Mouse (Mus musculus): Measurements from ENCODE around the gene Prr12.

Gene Prr12

GRCm38 (mm10) chr7:45004546-45004945, 48.1 kb downstream of the Prr12 start:
- no peak for ATAC-seq (ENCODE audit: insufficient number of reproducible peaks, low FRiP score, low TSS enrichment)

- no peak for ATAC-seq (ENCODE audit: insufficient number of reproducible peaks, low FRiP score, low TSS enrichment)
Observed at GRCm38 (mm10) chr7:45002440-45002839, 50.2 kb downstream of the Prr12 start.

GRCm38 (mm10) chr7:45000539-45001114, 52.1 kb downstream of the Prr12 start:
- no peak for ATAC-seq (ENCODE audit: insufficient number of reproducible peaks, low FRiP score, low TSS enrichment)

GRCm38 (mm10) chr7:44999753-45000152, 52.9 kb downstream of the Prr12 start:
- ATAC-seq (ENCODE audit: insufficient number of reproducible peaks, low FRiP score, low TSS enrichment) = no peak

GRCm38 (mm10) chr7:44998501-44998955, 54.2 kb downstream of the Prr12 start, which contains the start of gene Bcl2l12:
Bcl2l12 (minus strand) TSS chr7:44998712.
- no peak for ATAC-seq (ENCODE audit: insufficient number of reproducible peaks, low FRiP score, low TSS enrichment)

- ATAC-seq (ENCODE audit: insufficient number of reproducible peaks, low FRiP score, low TSS enrichment) = no peak
Observed at GRCm38 (mm10) chr7:44997940-44998428, 54.7 kb downstream of the Prr12 start.

- ATAC-seq (ENCODE audit: insufficient number of reproducible peaks, low FRiP score, low TSS enrichment) = peak; percentile 78
Observed at GRCm38 (mm10) chr7:44997231-44997939, 55.3 kb downstream of the Prr12 start, which contains the start of gene Irf3. Irf3 (plus strand) TSS chr7:44997648.

- no peak for ATAC-seq (ENCODE audit: insufficient number of reproducible peaks, low FRiP score, low TSS enrichment)
Observed at GRCm38 (mm10) chr7:44996672-44997071, 56.0 kb downstream of the Prr12 start.

GRCm38 (mm10) chr7:44986879-44987718, 65.6 kb downstream of the Prr12 start:
- ATAC-seq (ENCODE audit: insufficient number of reproducible peaks, low FRiP score, low TSS enrichment) = no peak

- ATAC-seq (ENCODE audit: insufficient number of reproducible peaks, low FRiP score, low TSS enrichment) = peak; percentile 94
Observed at GRCm38 (mm10) chr7:44986192-44986878, 66.3 kb downstream of the Prr12 start, which contains the start of gene Prmt1. Prmt1 (minus strand) TSS chr7:44986568.

GRCm38 (mm10) chr7:44985595-44986191, 67.0 kb downstream of the Prr12 start:
- no peak for ATAC-seq (ENCODE audit: insufficient number of reproducible peaks, low FRiP score, low TSS enrichment)

GRCm38 (mm10) chr7:44984833-44985164, 67.9 kb downstream of the Prr12 start:
- ATAC-seq (ENCODE audit: insufficient number of reproducible peaks, low FRiP score, low TSS enrichment) = no peak

- ATAC-seq (ENCODE audit: insufficient number of reproducible peaks, low FRiP score, low TSS enrichment) = no peak
Observed at GRCm38 (mm10) chr7:44983944-44984832, 68.5 kb downstream of the Prr12 start.

GRCm38 (mm10) chr7:44983085-44983484, 69.6 kb downstream of the Prr12 start:
- ATAC-seq (ENCODE audit: insufficient number of reproducible peaks, low FRiP score, low TSS enrichment) = no peak

- no peak for ATAC-seq (ENCODE audit: insufficient number of reproducible peaks, low FRiP score, low TSS enrichment)
Observed at GRCm38 (mm10) chr7:44981539-44981938, 71.1 kb downstream of the Prr12 start.

- ATAC-seq (ENCODE audit: insufficient number of reproducible peaks, low FRiP score, low TSS enrichment) = no peak
Observed at GRCm38 (mm10) chr7:44978300-44978699, 74.4 kb downstream of the Prr12 start.
